Mouse (Mus musculus): ENCODE results near the gene AC109138.7. TPM values are rescaled to one million over a fixed set of nuclear protein-coding genes. Genes with fewer than 3 reads are reported as not detected.
A peak's percentile ranks its signal among the peaks of the same experiment; 100 is the strongest.

The AC109138.7 gene
- polyA plus RNA-seq, 1 experiment from 2014 or later: not detected

- Histone ChIP-seq H3K4me2 (ENCODE audit: low read length) (no peak overlapping the region; the same call in 1 of the 2 replicates), H3K4me3 (ENCODE audit: control insufficient read depth in 1 of 2, insufficient read depth in 1 of 2, low read depth in 1 of 2, low read length in 2 of 2) (no peak overlapping the region), H3K36me3 (ENCODE audit: control insufficient read depth, insufficient read depth, low read length) (peaks cover 57% of the 10 kb centered on the region), H3K27ac (replicated peaks in 1 of 2; ENCODE audit: control insufficient read depth in 1 of 2, insufficient read depth in 1 of 2, low read depth in 2 of 2, low read length in 2 of 2) (no peak overlapping the region), H3K9ac (ENCODE audit: low read length) (peak overlapping the region; percentile 16; the same call in 1 of the 2 replicates), H3K27me3 (ENCODE audit: control insufficient read depth, insufficient read depth, low read length) (no peaks in the 10 kb centered on the region), H3K4me1 (ENCODE audit: control insufficient read depth in 2 of 2, insufficient read depth in 2 of 2, low read length in 2 of 2) (peaks cover 16 to 32% of the 10 kb centered on the region in 2 experiments), H3K9me3 (ENCODE audit: control insufficient read depth, low read length) (no peaks in the 10 kb centered on the region)
- WGBS: 71% methylated on average over 8 of the region's 8 CpGs
- ATAC-seq (ENCODE audit: insufficient number of reproducible peaks, insufficient read depth, low FRiP score, low read depth): no peak
Observed at GRCm38 (mm10) chr19:4194021-4194724, 20.0 kb upstream of the AC109138.7 start.

DNA sequence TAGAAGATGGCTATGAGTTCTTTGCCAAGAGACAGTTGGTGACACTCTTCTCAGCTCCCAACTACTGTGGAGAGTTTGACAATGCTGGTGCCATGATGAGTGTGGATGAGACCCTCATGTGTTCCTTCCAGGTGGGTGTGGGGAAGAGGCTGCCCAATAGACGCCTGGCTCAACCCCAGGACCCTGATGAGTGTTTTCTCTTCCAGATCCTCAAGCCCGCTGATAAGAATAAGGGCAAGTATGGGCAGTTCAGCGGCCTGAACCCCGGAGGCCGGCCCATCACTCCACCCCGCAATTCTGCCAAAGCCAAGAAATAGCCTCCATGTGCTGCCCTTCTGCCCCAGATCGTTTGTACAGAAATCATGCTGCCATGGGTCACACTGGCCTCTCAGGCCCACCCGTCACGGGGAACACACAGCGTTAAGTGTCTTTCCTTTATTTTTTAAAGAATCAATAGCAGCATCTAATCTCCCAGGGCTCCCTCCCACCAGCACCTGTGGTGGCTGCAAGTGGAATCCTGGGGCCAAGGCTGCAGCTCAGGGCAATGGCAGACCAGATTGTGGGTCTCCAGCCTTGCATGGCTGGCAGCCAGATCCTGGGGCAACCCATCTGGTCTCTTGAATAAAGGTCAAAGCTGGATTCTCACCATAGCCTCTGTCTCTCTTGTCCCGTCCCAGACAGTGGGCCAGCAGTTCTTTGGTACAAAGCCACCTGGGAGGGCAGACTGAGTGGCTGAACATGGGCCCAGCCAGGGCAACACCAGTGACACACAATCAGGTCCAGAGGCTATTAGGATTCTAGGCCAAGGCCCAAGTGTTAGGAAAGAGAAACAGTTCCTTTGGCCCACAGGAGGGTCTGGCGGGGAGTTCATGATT is 19.1 kb upstream of the AC109138.7 start:
- H3K4me3 ChIP-seq (ENCODE audit: control insufficient read depth in 1 of 2, insufficient read depth in 1 of 2, low read depth in 1 of 2, low read length in 2 of 2): no peak overlapping the region
- no peaks in the 10 kb centered on the region for H3K9me3 ChIP-seq (ENCODE audit: control insufficient read depth, low read length)
- H3K27ac ChIP-seq (replicated peaks in 1 of 2; ENCODE audit: control insufficient read depth in 1 of 2, insufficient read depth in 1 of 2, low read depth in 2 of 2, low read length in 2 of 2): no peak overlapping the region
- H3K27me3 ChIP-seq (ENCODE audit: control insufficient read depth, insufficient read depth, low read length): no peaks in the 10 kb centered on the region
- peaks cover 66% of the 10 kb centered on the region for H3K36me3 ChIP-seq (ENCODE audit: control insufficient read depth, insufficient read depth, low read length)
- peaks cover 16 to 34% of the 10 kb centered on the region in 2 experiments for H3K4me1 ChIP-seq (ENCODE audit: control insufficient read depth in 2 of 2, insufficient read depth in 2 of 2, low read length in 2 of 2)
- 81% methylated on average over 12 of the region's 12 CpGs for WGBS
- H3K4me2 ChIP-seq (ENCODE audit: low read length): no peak overlapping the region
- no peak overlapping the region for H3K9ac ChIP-seq (ENCODE audit: low read length)
- no peak for ATAC-seq (ENCODE audit: insufficient number of reproducible peaks, insufficient read depth, low FRiP score, low read depth)

DNA sequence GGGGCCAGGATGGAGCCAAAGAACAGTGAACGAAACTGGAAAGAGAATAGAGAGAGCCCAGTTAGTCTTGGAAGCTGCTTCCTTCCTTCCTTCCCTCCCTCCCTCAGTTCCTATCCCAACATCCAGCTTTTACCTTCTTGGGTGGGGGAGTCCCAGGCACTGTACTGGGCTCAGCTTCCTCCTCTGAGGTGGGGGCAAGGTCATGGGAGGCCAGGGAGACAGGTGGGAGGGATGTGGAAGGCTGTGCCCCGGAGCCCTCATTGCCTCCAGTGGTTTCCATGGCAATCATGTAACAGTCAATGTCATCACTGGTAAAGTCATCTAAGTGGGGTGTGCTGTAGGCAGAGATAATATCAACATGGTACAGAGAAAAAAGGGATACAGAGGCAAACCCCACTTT is 18.1 kb upstream of the AC109138.7 start:
- Histone ChIP-seq H3K4me1 (ENCODE audit: control insufficient read depth in 2 of 2, insufficient read depth in 2 of 2, low read length in 2 of 2) (peaks cover 21 to 40% of the 10 kb centered on the region in 2 experiments), H3K9ac (ENCODE audit: low read length) (no peak overlapping the region), H3K27ac (replicated peaks in 1 of 2; ENCODE audit: control insufficient read depth in 1 of 2, insufficient read depth in 1 of 2, low read depth in 2 of 2, low read length in 2 of 2) (no peak overlapping the region), H3K4me2 (ENCODE audit: low read length) (no peak overlapping the region), H3K36me3 (ENCODE audit: control insufficient read depth, insufficient read depth, low read length) (peaks cover 71% of the 10 kb centered on the region), H3K4me3 (ENCODE audit: control insufficient read depth in 1 of 2, insufficient read depth in 1 of 2, low read depth in 1 of 2, low read length in 2 of 2) (no peak overlapping the region), H3K27me3 (ENCODE audit: control insufficient read depth, insufficient read depth, low read length) (no peaks in the 10 kb centered on the region), H3K9me3 (ENCODE audit: control insufficient read depth, low read length) (no peaks in the 10 kb centered on the region)
- ATAC-seq (ENCODE audit: insufficient number of reproducible peaks, insufficient read depth, low FRiP score, low read depth): no peak
- 61% methylated on average over 2 of the region's 2 CpGs for WGBS

DNA sequence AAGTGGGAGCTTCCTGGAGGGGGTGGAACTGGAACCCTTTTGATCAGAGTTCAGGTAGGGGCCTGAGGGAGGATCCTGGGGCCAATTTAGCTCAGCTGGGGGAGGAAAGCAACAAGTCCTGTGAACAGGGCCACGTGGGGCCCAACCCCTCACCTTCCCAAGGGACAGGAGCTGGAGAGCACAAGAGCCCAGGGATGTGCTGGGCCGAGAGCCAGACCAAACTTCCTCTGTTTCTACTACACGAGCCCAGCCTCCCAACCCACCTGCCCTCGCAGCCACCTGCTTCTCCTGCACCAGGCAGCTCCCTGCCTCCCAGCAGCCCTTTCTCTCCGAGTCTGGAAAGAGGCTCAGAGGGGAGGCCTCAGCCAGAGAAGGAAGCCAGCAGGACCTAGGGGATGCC is 17.6 kb upstream of the AC109138.7 start:
- H3K27ac ChIP-seq (replicated peaks in 1 of 2; ENCODE audit: control insufficient read depth in 1 of 2, insufficient read depth in 1 of 2, low read depth in 2 of 2, low read length in 2 of 2): no peak overlapping the region
- no peaks in the 10 kb centered on the region for H3K9me3 ChIP-seq (ENCODE audit: control insufficient read depth, low read length)
- peaks cover 18 to 35% of the 10 kb centered on the region in 2 experiments for H3K4me1 ChIP-seq (ENCODE audit: control insufficient read depth in 2 of 2, insufficient read depth in 2 of 2, low read length in 2 of 2)
- no peak overlapping the region for H3K4me2 ChIP-seq (ENCODE audit: low read length)
- no peak overlapping the region; the same call in 1 of the 2 replicates for H3K9ac ChIP-seq (ENCODE audit: low read length)
- H3K4me3 ChIP-seq (ENCODE audit: control insufficient read depth in 1 of 2, insufficient read depth in 1 of 2, low read depth in 1 of 2, low read length in 2 of 2): no peak overlapping the region
- no peaks in the 10 kb centered on the region for H3K27me3 ChIP-seq (ENCODE audit: control insufficient read depth, insufficient read depth, low read length)
- peaks cover 71% of the 10 kb centered on the region for H3K36me3 ChIP-seq (ENCODE audit: control insufficient read depth, insufficient read depth, low read length)
- 37% methylated on average over 5 of the region's 5 CpGs for WGBS
- ATAC-seq (ENCODE audit: insufficient number of reproducible peaks, insufficient read depth, low FRiP score, low read depth): no peak

DNA sequence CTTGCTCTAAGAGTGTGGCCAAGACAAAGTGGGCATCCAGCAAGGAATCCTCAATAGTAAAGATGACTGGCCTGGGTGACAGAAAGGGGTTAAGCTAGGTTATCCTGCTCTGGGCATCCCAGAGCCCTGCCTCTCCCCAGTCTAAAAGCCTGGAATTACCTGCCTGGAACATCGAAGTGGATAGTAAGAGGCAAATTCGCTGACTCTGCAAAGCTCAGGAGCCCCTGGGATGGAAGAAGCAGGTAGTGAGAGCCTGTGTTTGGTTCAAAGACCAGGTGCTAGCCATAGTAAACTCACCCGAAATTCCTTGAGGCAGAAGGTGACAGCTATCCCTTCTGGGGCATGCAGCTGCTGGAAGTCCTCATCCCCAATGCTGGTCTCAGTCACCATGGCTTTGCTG is 17.0 kb upstream of the AC109138.7 start:
- Histone ChIP-seq H3K9ac (ENCODE audit: low read length) (no peak overlapping the region), H3K9me3 (ENCODE audit: control insufficient read depth, low read length) (no peaks in the 10 kb centered on the region), H3K4me1 (ENCODE audit: control insufficient read depth in 2 of 2, insufficient read depth in 2 of 2, low read length in 2 of 2) (peaks cover 20 to 36% of the 10 kb centered on the region in 2 experiments), H3K4me3 (ENCODE audit: control insufficient read depth in 1 of 2, insufficient read depth in 1 of 2, low read depth in 1 of 2, low read length in 2 of 2) (no peak overlapping the region), H3K27me3 (ENCODE audit: control insufficient read depth, insufficient read depth, low read length) (no peaks in the 10 kb centered on the region), H3K36me3 (ENCODE audit: control insufficient read depth, insufficient read depth, low read length) (peaks cover 71% of the 10 kb centered on the region), H3K27ac (replicated peaks in 1 of 2; ENCODE audit: control insufficient read depth in 1 of 2, insufficient read depth in 1 of 2, low read depth in 2 of 2, low read length in 2 of 2) (no peak overlapping the region), H3K4me2 (ENCODE audit: low read length) (no peak overlapping the region)
- 68% methylated on average over 3 of the region's 3 CpGs for WGBS
- no peak for ATAC-seq (ENCODE audit: insufficient number of reproducible peaks, insufficient read depth, low FRiP score, low read depth)

GRCm38 (mm10) chr19:4201291-4201909 is 12.8 kb upstream of the AC109138.7 start, which contains the start of gene Rad9a:
Gene Rad9a (minus strand): TSS chr19:4201662.
- peak within 1 kb of the TSS; percentile 95 for H3K4me2 ChIP-seq (ENCODE audit: low read length)
- peak within 1 kb of the TSS; percentile 74 for H3K4me3 ChIP-seq (ENCODE audit: control insufficient read depth in 1 of 2, insufficient read depth in 1 of 2, low read depth in 1 of 2, low read length in 2 of 2)
- H3K27ac ChIP-seq (replicated peaks in 1 of 2; ENCODE audit: control insufficient read depth in 1 of 2, insufficient read depth in 1 of 2, low read depth in 2 of 2, low read length in 2 of 2): peak within 1 kb of the TSS; percentile 46 to 70
- peak; percentile 79 for ATAC-seq (ENCODE audit: insufficient number of reproducible peaks, insufficient read depth, low FRiP score, low read depth)
- no peaks in the 10 kb centered on the region for H3K9me3 ChIP-seq (ENCODE audit: control insufficient read depth, low read length)
- peak within 1 kb of the TSS; percentile 88 for H3K9ac ChIP-seq (ENCODE audit: low read length)
- peaks cover 14 to 22% of the 10 kb centered on the region in 2 experiments for H3K4me1 ChIP-seq (ENCODE audit: control insufficient read depth in 2 of 2, insufficient read depth in 2 of 2, low read length in 2 of 2)
- peaks cover 10% of the 10 kb centered on the region for H3K27me3 ChIP-seq (ENCODE audit: control insufficient read depth, insufficient read depth, low read length)
- peaks cover 36% of the 10 kb centered on the region for H3K36me3 ChIP-seq (ENCODE audit: control insufficient read depth, insufficient read depth, low read length)
- whole genome bisulfite sequencing: under 1% methylated on average over 34 of the region's 34 CpGs

DNA sequence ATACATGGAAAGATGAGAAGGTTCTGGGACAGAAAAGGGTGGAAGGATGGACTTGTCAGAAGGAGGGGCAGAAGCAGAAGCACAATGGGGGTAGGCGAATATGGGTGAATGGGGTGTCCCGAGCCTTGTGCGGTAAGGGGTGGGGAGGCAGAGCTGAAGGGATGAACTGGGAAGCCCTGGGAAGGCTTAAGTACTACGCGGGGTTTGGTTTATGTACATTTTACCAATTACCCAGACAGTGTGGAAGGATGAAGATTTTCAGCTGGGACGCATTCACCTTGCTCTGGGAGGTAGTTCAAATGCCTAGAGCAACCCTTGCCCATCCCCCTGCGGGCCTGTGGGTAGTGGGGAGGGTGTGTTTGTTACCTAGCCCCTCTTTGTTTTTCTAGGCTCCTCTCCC is 12.0 kb upstream of the AC109138.7 start:
- WGBS: 25% methylated on average over 7 of the region's 7 CpGs
- Histone ChIP-seq H3K9ac (ENCODE audit: low read length) (peak overlapping the region; percentile 88), H3K36me3 (ENCODE audit: control insufficient read depth, insufficient read depth, low read length) (peaks cover 28% of the 10 kb centered on the region), H3K4me2 (ENCODE audit: low read length) (peak overlapping the region; percentile 95), H3K4me1 (ENCODE audit: control insufficient read depth in 2 of 2, insufficient read depth in 2 of 2, low read length in 2 of 2) (peaks cover 14 to 17% of the 10 kb centered on the region in 2 experiments), H3K27ac (replicated peaks in 1 of 2; ENCODE audit: control insufficient read depth in 1 of 2, insufficient read depth in 1 of 2, low read depth in 2 of 2, low read length in 2 of 2) (peak overlapping the region in 1 of 2 experiments; percentile 70; a peak in 2 of 4 replicates), H3K4me3 (ENCODE audit: control insufficient read depth in 1 of 2, insufficient read depth in 1 of 2, low read depth in 1 of 2, low read length in 2 of 2) (peak overlapping the region; percentile 74), H3K9me3 (ENCODE audit: control insufficient read depth, low read length) (no peaks in the 10 kb centered on the region), H3K27me3 (ENCODE audit: control insufficient read depth, insufficient read depth, low read length) (peaks cover 12% of the 10 kb centered on the region)
- ATAC-seq (ENCODE audit: insufficient number of reproducible peaks, insufficient read depth, low FRiP score, low read depth): no peak
